Mouse (Mus musculus) MEL (cell line): ENCODE measurements around the gene Ldlrap1.

Source experiments
- BHLHE40 ChIP-seq: IDR thresholded peaks from 2 replicates; pipeline ENCODE4 v1.6.1; 2012; ENCODE audit warnings: low read depth, mild to moderate bottlenecking, inconsistent platforms, low read length, improper control_type of control experiment, borderline replicate concordance
- CHD1 ChIP-seq: IDR thresholded peaks from 2 replicates; pipeline ENCODE4 v1.6.1; 2012; ENCODE audit warnings: low read depth, mild to moderate bottlenecking, inconsistent platforms, low read length, improper control_type of control experiment
- CHD2 ChIP-seq: IDR thresholded peaks from 2 replicates; pipeline ENCODE4 v1.6.1; 2011; ENCODE audit warnings: low read length, improper control_type of control experiment
- CTCF ChIP-seq, 3 experiments: IDR thresholded peaks in 2 of 3; conservative IDR thresholded peaks in 1 of 3; 2 replicates each; pipeline ENCODE4 v1.5.1; 2011 to 2012; ENCODE audit warnings: low read length in 3 of 3, low read depth in 2 of 3, mild to moderate bottlenecking in 2 of 3, improper control_type of control experiment in 1 of 3, inconsistent platforms in 1 of 3, mixed read lengths in 1 of 3, moderate library complexity in 1 of 3; ENCODE audit not compliant: control insufficient read depth in 1 of 3, insufficient read depth in 1 of 3, poor library complexity in 1 of 3, severe bottlenecking in 1 of 3
- ELF1 ChIP-seq: IDR thresholded peaks from 2 replicates; pipeline ENCODE4 v1.6.1; 2014; ENCODE audit warnings: low read depth, mild to moderate bottlenecking, inconsistent platforms, low read length, improper control_type of control experiment, moderate library complexity
- GATA1 ChIP-seq: IDR thresholded peaks from 2 replicates; pipeline ENCODE4 v1.6.1; 2011; ENCODE audit warnings: low read depth, low read length, improper control_type of control experiment
- MAFK ChIP-seq: IDR thresholded peaks from 2 replicates; pipeline ENCODE4 v1.6.1; 2011; ENCODE audit warnings: low read depth, mild to moderate bottlenecking, low read length, improper control_type of control experiment, borderline replicate concordance
- MAX ChIP-seq: IDR thresholded peaks from 2 replicates; pipeline ENCODE4 v1.6.1; 2011; ENCODE audit warnings: low read length, improper control_type of control experiment
- POLR2A ChIP-seq, 2 experiments: IDR thresholded peaks; 2 replicates each; pipeline ENCODE4 v1.6.1; 2011 to 2012; ENCODE audit warnings: low read length in 2 of 2, mild to moderate bottlenecking in 2 of 2, control low read depth in 1 of 2, improper control_type of control experiment in 1 of 2, low read depth in 1 of 2, moderate library complexity in 1 of 2; ENCODE audit not compliant: control insufficient read depth in 1 of 2, insufficient read depth in 1 of 2, poor library complexity in 1 of 2
- POLR2AphosphoS5 ChIP-seq: IDR thresholded peaks from 2 replicates; pipeline ENCODE4 v1.6.1; 2012; ENCODE audit warnings: low read depth, borderline replicate concordance, mild to moderate bottlenecking, inconsistent platforms, low read length, moderate library complexity, mixed read lengths

- TF ChIP-seq MAFK (no peak), GATA1 (no peak), BHLHE40 (no peak), CTCF (IDR thresholded peaks at IDR 0.05 in 2 of 3, conservative IDR thresholded peaks at IDR 0.05 in 1 of 3; ENCODE audit: control insufficient read depth in 1 of 3, insufficient read depth in 1 of 3, low read depth in 2 of 3, low read length in 3 of 3, poor library complexity in 1 of 3, severe bottlenecking in 1 of 3) (peak; percentile 77 to 88 (median 79)), POLR2AphosphoS5 (no peak), MAX (no peak), POLR2A (IDR thresholded peaks at IDR 0.05; ENCODE audit: control insufficient read depth in 1 of 2, insufficient read depth in 1 of 2, low read depth in 1 of 2, low read length in 2 of 2, poor library complexity in 1 of 2) (no peak), CHD2 (no peak), CHD1 (no peak), ELF1 (no peak)
These were observed 18.4 kb downstream of the Ldlrap1 start for GRCm38 (mm10) chr4:134749301-134750030.
